Mouse (Mus musculus): Measurements from ENCODE around the gene Arfgap1. TPM values are rescaled to one million over a fixed set of nuclear protein-coding genes. Genes with fewer than 3 reads are reported as not detected.

The Arfgap1 gene
- polyA plus RNA-seq, 1 experiment from 2014 or later: 52.9 TPM

DNA sequence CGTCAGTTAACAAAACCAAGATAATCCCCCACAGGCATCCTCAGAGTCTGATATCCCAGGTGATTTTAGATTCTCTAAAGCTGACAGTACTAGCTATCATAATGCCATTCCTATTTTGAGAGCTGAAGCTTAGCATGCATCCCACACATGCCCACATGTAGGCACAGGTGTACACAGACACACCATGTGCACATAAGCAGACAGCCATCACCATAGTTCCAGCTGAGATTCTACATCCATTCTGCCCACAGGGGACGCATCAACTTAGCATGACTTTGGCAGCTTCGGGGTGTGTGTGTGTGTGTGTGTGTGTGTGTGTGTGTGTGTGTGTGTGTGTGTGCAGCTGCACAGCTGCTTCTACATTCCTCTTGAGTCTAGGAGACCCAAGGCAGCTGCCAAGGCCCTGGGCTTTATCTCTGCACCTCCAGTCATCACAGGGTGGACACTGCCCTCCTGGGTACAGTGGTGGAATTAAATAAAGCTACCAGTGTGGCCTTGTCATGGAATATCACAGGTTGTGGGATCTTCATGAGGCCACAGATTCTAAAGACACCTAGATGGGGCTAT is 21.4 kb downstream of the Arfgap1 start:
- H3K9ac ChIP-seq (replicated peaks; ENCODE audit: low read depth): no peak overlapping the region
- no peak overlapping the region for H3K4me2 ChIP-seq (replicated peaks; ENCODE audit: low read depth, low read length)
- TF ChIP-seq CTCF (IDR thresholded peaks at IDR 0.05) (no peak; the same call in 1 of the 2 replicates), EP300 (IDR thresholded peaks at IDR 0.05) (no peak)
- no peak for ATAC-seq
- H3K36me3 ChIP-seq (ENCODE audit: insufficient read depth, low read length): no peaks in the 10 kb centered on the region
- no peaks in the 10 kb centered on the region for H3K27me3 ChIP-seq (replicated peaks; ENCODE audit: insufficient read depth, low read length)
- H3K9me3 ChIP-seq (ENCODE audit: low read length): no peaks in the 10 kb centered on the region
- H3K27ac ChIP-seq (ENCODE audit: low read length): no peak overlapping the region
- no peak for DNase-seq (ENCODE audit: low spot score)
- H3K4me1 ChIP-seq (ENCODE audit: insufficient read depth, low read depth, low read length): no peaks in the 10 kb centered on the region
- H3K4me3 ChIP-seq (ENCODE audit: low read depth, low read length): no peak overlapping the region
- WGBS: 75% methylated on average over 3 of the region's 3 CpGs

DNA sequence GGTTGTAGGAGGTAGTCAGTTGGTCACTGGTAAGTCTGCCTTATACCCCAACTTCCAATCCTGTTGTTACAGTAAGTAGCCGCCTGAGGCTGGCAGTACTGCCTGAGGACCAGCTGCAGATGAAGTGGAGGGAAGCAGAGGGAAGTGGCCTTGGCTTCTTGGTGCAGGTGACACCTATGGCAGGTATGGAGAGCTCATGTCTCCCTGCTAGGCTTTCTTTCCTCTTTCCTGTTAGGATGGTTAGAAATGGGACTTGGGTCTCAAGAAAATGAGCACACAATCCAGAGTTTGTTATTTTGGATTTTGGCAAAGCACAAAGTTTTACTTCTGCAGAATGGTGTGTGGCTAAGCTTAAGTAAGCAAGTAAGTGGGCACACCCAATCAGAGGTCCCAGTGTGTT is 21.9 kb downstream of the Arfgap1 start:
- ATAC-seq: no peak
- no peaks in the 10 kb centered on the region for H3K4me1 ChIP-seq (ENCODE audit: insufficient read depth, low read depth, low read length)

DNA sequence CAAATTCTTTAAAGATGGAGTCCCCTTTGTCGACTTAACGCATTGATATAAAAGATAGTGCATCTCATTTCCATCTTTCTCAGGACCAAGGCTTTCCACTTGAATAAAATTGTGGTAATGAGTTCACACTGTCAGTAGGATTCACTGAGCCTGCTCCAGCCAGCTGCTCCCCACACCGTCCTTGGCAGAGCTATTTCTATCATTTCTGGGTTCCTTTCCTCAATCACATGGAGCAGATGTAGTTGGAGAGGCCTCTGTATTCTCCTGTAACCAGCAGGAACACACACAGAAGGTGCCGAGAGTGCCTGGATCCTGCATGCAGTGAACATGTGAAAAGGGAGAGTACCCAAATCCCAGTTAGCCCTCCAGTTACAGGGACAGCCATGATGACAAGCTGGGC is 23.3 kb downstream of the Arfgap1 start:
- TF ChIP-seq EP300 (IDR thresholded peaks at IDR 0.05): no peak
- TF ChIP-seq CTCF (IDR thresholded peaks at IDR 0.05): no peak
- H3K9me3 ChIP-seq (ENCODE audit: low read length): no peaks in the 10 kb centered on the region
- no peak overlapping the region for H3K4me2 ChIP-seq (replicated peaks; ENCODE audit: low read depth, low read length)
- H3K27me3 ChIP-seq (replicated peaks; ENCODE audit: insufficient read depth, low read length): no peaks in the 10 kb centered on the region
- no peak overlapping the region for H3K9ac ChIP-seq (replicated peaks; ENCODE audit: low read depth)
- no peaks in the 10 kb centered on the region for H3K4me1 ChIP-seq (ENCODE audit: insufficient read depth, low read depth, low read length)
- DNase-seq (ENCODE audit: low spot score) (no peak), ATAC-seq (no peak)
- WGBS: 74% methylated on average over 4 of the region's 4 CpGs
- H3K27ac ChIP-seq (ENCODE audit: low read length): no peak overlapping the region
- no peak overlapping the region for H3K4me3 ChIP-seq (ENCODE audit: low read depth, low read length)
- no peaks in the 10 kb centered on the region for H3K36me3 ChIP-seq (ENCODE audit: insufficient read depth, low read length)

More for the DNA sequence above, 21.9 kb downstream of the Arfgap1 start:
- TF ChIP-seq CTCF (IDR thresholded peaks at IDR 0.05): no peak
- TF ChIP-seq EP300 (IDR thresholded peaks at IDR 0.05): no peak
- no peak overlapping the region for H3K4me3 ChIP-seq (ENCODE audit: low read depth, low read length)
- H3K27me3 ChIP-seq (replicated peaks; ENCODE audit: insufficient read depth, low read length): no peaks in the 10 kb centered on the region
- DNase-seq (ENCODE audit: low spot score): no peak
- no peaks in the 10 kb centered on the region for H3K9me3 ChIP-seq (ENCODE audit: low read length)
- H3K36me3 ChIP-seq (ENCODE audit: insufficient read depth, low read length): no peaks in the 10 kb centered on the region
- H3K4me2 ChIP-seq (replicated peaks; ENCODE audit: low read depth, low read length): no peak overlapping the region
- H3K9ac ChIP-seq (replicated peaks; ENCODE audit: low read depth): no peak overlapping the region
- no peak overlapping the region for H3K27ac ChIP-seq (ENCODE audit: low read length)
- WGBS: 69% methylated on average over 1 of the region's 1 CpGs

DNA sequence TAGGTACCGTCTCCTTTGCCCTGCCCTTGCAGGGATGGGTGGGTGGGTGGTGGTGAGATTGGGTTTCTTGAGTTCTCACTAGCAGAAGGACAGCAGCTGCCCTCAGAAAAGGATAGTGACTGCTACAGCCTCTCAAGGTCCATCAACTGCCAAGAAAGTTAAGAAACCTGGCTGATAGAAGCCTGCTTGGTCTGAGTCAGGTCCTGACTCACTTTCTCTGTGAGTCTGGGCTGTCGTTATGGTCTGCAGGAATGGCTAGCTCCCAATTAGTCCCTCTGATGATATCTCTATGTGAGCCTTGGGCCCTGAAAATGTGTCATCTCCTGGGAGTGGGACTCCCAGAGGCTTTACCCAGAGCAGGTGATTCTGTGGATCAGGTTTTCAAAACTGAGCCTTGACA is 27.3 kb downstream of the Arfgap1 start:
- DNase-seq (ENCODE audit: low spot score) (no peak), ATAC-seq (no peak)
- H3K9me3 ChIP-seq (ENCODE audit: low read length): no peaks in the 10 kb centered on the region
- H3K9ac ChIP-seq (replicated peaks; ENCODE audit: low read depth): no peak overlapping the region
- WGBS: 68% methylated on average over 2 of the region's 2 CpGs
- H3K4me2 ChIP-seq (replicated peaks; ENCODE audit: low read depth, low read length): no peak overlapping the region
- H3K27ac ChIP-seq (ENCODE audit: low read length): no peak overlapping the region
- no peaks in the 10 kb centered on the region for H3K36me3 ChIP-seq (ENCODE audit: insufficient read depth, low read length)
- TF ChIP-seq CTCF (IDR thresholded peaks at IDR 0.05) (no peak), EP300 (IDR thresholded peaks at IDR 0.05) (no peak)
- H3K27me3 ChIP-seq (replicated peaks; ENCODE audit: insufficient read depth, low read length): no peaks in the 10 kb centered on the region
- H3K4me3 ChIP-seq (ENCODE audit: low read depth, low read length): no peak overlapping the region
- H3K4me1 ChIP-seq (ENCODE audit: insufficient read depth, low read depth, low read length): no peaks in the 10 kb centered on the region

DNA sequence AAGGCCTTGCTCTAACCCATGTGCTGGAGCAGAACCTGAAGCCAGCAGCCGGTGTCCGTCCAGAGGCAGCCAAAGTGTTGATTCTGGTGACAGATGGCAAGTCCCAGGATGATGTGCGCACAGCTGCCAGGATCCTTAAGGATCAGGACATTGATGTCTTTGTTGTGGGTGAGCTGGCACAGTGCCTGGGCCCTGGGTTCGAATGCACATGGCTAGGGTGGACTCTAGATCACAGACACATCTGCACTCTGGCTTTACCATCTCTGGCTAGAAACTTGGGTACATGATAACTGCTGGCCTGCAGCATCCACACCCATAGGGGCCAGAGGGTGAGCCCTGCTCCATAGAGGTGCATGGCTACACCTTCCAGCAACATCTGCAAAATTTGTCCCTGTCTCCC is 28.4 kb downstream of the Arfgap1 start:
- DNase-seq (ENCODE audit: low spot score) (no peak), ATAC-seq (no peak)
- no peaks in the 10 kb centered on the region for H3K27me3 ChIP-seq (replicated peaks; ENCODE audit: insufficient read depth, low read length)
- H3K4me1 ChIP-seq (ENCODE audit: insufficient read depth, low read depth, low read length): no peaks in the 10 kb centered on the region
- no peak overlapping the region for H3K27ac ChIP-seq (ENCODE audit: low read length)
- H3K4me2 ChIP-seq (replicated peaks; ENCODE audit: low read depth, low read length): no peak overlapping the region
- no peak overlapping the region for H3K9ac ChIP-seq (replicated peaks; ENCODE audit: low read depth)
- no peak for TF ChIP-seq EP300 (IDR thresholded peaks at IDR 0.05)
- no peak for TF ChIP-seq CTCF (IDR thresholded peaks at IDR 0.05)
- no peaks in the 10 kb centered on the region for H3K36me3 ChIP-seq (ENCODE audit: insufficient read depth, low read length)
- no peak overlapping the region for H3K4me3 ChIP-seq (ENCODE audit: low read depth, low read length)
- no peaks in the 10 kb centered on the region for H3K9me3 ChIP-seq (ENCODE audit: low read length)
- 74% methylated on average over 4 of the region's 4 CpGs for WGBS

DNA sequence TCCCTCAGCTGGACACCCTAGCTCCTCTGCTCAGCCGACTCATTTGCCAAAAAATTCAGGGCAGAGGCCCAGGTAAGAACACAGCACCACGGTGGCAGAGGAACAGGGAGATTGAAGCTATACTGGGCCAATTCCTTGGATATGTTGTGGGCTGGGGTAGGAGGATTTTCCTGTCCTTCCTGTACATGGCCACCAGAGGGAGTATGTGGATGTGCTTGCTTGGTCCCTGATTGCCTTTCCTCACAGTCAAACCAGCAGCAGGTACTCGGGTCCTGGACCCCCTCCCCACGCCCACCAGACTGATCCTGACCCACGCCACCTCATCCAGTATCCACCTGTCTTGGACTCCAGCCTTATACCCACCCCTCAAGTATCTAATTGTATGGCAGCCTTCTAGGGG is 29.4 kb downstream of the Arfgap1 start:
- Histone ChIP-seq H3K27ac (ENCODE audit: low read length) (no peak overlapping the region), H3K9ac (replicated peaks; ENCODE audit: low read depth) (no peak overlapping the region), H3K9me3 (ENCODE audit: low read length) (no peaks in the 10 kb centered on the region), H3K27me3 (replicated peaks; ENCODE audit: insufficient read depth, low read length) (no peaks in the 10 kb centered on the region), H3K4me3 (ENCODE audit: low read depth, low read length) (no peak overlapping the region), H3K4me2 (replicated peaks; ENCODE audit: low read depth, low read length) (no peak overlapping the region), H3K36me3 (ENCODE audit: insufficient read depth, low read length) (no peaks in the 10 kb centered on the region), H3K4me1 (ENCODE audit: insufficient read depth, low read depth, low read length) (no peaks in the 10 kb centered on the region)
- 6% methylated on average over 5 of the region's 5 CpGs for WGBS
- ATAC-seq: peak; percentile 21; the same call in 1 of the 2 replicates
- TF ChIP-seq EP300 (IDR thresholded peaks at IDR 0.05): no peak
- peak; percentile 92 for TF ChIP-seq CTCF (IDR thresholded peaks at IDR 0.05)
- DNase-seq (ENCODE audit: low spot score): peak; percentile 67

GRCm38 (mm10) chr2:180996905-180997304 is 29.9 kb downstream of the Arfgap1 start:
- Histone ChIP-seq H3K4me3 (ENCODE audit: low read depth, low read length) (no peak overlapping the region), H3K4me2 (replicated peaks; ENCODE audit: low read depth, low read length) (no peak overlapping the region), H3K4me1 (ENCODE audit: insufficient read depth, low read depth, low read length) (no peaks in the 10 kb centered on the region), H3K9me3 (ENCODE audit: low read length) (no peaks in the 10 kb centered on the region), H3K36me3 (ENCODE audit: insufficient read depth, low read length) (no peaks in the 10 kb centered on the region), H3K27ac (ENCODE audit: low read length) (no peak overlapping the region), H3K27me3 (replicated peaks; ENCODE audit: insufficient read depth, low read length) (no peaks in the 10 kb centered on the region), H3K9ac (replicated peaks; ENCODE audit: low read depth) (no peak overlapping the region)
- WGBS: 54% methylated on average over 3 of the region's 3 CpGs
- ATAC-seq (no peak), DNase-seq (ENCODE audit: low spot score) (no peak)
- TF ChIP-seq CTCF (IDR thresholded peaks at IDR 0.05) (no peak), EP300 (IDR thresholded peaks at IDR 0.05) (no peak)
